Mouse (Mus musculus) urinary bladder, postnatal 10 days (tissue): ENCODE data around the gene Adgrf3.
"Not testable (repeated sequence)": the region's sequence is repeated elsewhere in the genome, so short reads cannot be mapped to it uniquely, and the experiment has no call there.

Experiments
- DNase-seq: peaks from one replicate; pipeline ENCODE4 v3.0.0; 2022; ENCODE audit warnings: low spot score

The Adgrf3 gene

GRCm38 (mm10) chr5:30205493-30205892 lies at the start of gene Adgrf3:
Gene Adgrf3, minus strand, starts transcription at chr5:30205722.
- DNase-seq, result no peak

DNA sequence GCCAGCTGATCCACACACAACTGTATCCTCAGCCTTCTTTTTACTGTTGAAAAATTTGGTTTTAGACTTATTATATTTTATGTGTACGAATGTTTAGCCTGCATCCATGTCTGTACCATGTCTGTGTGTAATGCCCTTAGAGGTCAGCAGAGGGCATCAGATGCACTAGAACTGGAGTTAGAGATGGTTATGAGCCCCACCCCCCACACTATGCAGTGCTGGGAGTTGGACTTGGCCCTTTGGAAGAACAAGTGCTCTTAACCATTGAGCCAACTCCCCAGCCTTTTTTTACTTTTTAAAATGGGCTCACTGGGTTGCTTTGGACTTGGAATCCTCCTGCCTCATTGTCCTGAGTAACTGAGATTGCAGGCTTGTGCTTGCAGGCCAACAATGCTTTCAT lies 42.1 kb upstream of the Adgrf3 start:
- DNase-seq, result no peak

DNA sequence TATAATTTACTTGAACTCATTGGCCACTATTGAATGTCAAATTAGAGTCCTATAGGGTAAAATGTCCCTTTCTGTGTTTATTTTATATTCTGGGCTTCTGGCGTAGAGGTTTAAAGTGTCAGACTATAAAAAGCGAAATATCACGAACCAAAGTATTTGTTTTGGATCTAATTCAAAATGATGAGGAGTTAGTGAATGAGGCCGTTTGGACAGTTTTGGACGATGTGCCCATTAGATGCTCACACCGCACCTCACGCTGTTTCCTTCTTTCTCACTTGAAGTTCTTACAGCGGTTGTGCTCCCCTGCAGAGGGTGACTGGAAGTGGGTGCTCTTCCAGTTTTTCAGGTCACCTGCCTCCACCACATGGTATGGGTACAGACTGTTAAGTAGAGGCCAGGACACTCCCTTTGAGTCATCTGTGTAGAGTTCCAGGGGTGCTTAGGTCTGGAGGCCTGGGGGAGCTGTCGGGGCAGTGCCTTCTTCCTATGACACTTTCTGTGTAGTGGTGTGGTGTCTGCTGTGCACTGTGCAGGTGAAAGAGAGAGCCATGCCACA lies 40.4 kb upstream of the Adgrf3 start:
- DNase-seq, result no peak

DNA sequence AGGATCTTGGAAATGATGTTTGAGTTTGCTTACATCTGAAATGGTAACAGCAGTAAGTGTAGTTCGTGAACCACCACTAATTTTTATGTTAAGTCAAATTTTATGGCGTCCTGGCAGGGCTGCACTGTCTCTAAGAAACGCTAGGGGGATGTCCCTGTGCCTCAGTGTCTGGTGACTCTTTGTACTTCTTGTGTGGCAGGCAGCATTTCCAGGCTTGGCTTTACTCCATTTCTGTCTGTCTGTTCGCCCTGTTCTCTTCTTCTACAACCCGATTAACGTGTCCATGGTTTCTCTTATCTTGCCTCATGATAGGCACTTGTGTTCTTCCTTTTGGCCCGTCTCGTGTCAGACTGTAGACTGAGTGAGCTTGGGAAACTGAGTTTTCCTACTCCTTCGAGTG lies 38.2 kb upstream of the Adgrf3 start:
- no peak for DNase-seq

- no peak for DNase-seq
These were observed 36.9 kb upstream of the Adgrf3 start for GRCm38 (mm10) chr5:30242410-30242809.

- no peak for DNase-seq
These were observed 35.0 kb upstream of the Adgrf3 start for GRCm38 (mm10) chr5:30240552-30240951.

DNA sequence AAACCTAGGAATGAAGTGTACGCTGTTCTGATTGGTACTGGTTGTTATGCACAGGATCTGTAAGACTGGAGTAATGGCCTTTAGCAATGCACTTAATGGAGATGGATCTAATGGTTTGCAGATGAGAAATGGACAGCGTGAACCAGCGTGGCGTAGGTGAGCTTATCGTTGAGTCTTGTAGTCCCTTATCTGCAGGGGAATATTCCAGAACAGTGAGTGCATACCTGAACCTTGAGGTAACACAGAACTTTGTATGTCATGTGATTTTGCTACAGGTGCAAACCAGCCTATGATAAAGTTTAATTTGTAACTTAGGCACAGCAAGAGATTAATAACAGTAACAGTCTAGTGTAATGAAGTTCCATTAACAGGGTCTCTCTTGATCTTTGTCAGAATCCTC lies 33.0 kb upstream of the Adgrf3 start:
- no peak for DNase-seq

GRCm38 (mm10) chr5:30235641-30236126 lies 30.2 kb upstream of the Adgrf3 start:
- DNase-seq, result no peak

DNA sequence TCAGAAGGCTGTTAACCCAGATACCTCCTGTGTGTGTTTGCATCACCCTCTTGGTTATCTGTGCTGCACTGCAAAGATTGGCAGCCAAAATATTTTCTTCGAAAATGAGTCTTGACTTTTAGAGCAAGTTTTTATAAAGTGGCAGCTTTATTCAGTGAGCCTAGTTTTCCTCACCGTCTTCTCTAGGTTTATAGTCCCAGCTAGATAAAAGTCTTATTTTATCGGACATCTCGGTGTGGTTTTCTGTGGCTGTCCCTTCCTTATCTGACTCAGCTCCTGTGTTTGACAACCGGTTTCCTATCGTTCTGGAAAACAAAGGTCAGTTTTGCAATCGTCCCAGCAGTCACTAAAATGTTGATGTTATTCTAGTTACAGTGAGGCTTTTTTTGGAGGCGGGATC lies 28.5 kb upstream of the Adgrf3 start:
- no peak for DNase-seq

DNA sequence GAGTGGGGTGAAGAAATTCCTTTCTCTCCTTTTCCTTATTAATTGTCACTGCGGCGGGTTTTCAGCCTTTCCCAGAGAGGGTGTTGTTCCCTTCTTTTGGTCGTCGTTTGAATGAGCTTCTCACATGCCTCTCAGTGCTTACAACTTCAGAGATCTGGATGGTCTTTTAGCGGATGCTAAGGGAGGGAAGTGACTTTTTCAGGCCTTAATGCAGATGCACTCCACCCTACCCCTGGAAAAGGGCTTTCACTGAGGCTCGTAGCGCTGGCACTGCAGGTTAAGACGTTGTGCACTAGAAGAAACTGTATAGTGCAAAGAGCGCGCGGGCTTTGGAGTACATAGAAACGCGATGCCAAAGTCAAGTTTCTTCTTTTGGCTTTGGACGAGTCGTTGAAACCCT lies 27.5 kb upstream of the Adgrf3 start:
- no peak for DNase-seq

DNA sequence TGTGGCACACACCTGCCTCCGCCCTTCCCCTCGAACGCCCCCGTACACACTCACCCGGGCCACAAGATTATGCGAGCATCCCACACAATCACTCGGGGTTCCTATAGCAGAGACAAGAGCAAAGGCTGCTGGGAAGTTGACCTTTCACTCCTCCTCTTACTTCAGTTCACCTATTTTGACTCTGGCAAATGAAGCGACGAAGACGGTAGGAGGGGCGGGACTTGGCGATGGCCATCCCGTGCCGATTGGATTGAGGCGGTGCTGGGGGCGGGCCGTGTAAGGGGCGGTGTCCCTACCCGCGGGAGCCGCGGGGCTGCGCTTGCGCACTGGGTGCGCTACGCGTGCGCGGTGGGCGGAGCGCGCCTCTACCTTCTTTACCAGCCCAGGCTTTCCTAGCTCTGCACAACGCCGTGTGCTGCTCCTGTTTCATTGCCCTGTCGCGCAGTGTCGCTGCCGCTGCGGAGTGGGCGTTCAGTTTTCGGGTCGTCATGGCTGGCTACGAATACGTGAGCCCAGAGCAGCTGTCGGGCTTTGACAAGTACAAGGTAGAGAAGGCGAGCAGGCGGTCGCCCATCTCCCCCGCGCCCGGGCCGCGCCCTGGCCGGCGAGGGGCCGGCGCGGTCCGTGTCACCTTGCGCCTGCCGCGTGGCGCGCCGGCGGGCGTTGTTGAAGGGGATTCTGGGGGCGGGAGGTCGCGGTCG lies 26.9 kb upstream of the Adgrf3 start, which contains the start of gene Selenoi:
Gene Selenoi, plus strand, starts transcription at position 311 of the 701 bp plus-strand sequence.
- DNase-seq, result peak; percentile 87

DNA sequence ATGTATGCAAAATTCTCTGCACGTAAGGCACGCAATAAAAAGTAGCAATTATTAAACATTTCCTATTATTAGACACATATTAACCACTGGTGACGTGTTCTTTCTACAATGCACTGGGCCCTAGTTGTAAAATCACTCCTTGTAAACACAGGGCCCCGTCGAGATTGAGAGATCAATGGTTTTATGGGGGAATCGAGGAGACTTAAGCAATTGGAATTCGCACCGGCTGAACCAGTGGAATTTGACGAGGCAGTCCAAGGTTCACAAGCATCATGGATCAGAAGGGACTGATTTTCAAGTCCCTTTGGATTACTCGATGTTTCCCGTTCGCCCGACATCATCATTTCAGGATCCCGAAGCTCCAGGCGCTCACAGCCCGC lies 26.4 kb upstream of the Adgrf3 start:
- no peak for DNase-seq

DNA sequence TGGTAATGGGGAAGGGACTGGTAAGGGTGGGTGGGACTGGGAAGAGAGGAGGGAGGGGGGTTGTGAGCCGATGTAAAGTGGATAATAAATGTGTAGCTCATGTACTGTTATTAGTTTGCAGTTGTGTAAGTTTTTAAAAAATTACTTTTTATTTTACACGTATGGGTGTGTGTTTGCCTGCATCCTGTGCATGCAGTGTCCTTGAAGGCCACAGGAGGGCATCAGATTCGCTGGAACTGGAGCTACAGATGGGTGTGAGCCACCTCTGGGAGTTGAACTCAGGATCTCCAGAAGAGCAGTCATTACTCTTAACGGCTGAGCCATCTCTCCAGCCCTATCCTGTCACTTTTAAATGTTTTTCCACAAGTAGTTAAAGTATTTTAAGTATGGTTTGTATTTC lies 25.4 kb upstream of the Adgrf3 start:
- DNase-seq, result no peak

DNA sequence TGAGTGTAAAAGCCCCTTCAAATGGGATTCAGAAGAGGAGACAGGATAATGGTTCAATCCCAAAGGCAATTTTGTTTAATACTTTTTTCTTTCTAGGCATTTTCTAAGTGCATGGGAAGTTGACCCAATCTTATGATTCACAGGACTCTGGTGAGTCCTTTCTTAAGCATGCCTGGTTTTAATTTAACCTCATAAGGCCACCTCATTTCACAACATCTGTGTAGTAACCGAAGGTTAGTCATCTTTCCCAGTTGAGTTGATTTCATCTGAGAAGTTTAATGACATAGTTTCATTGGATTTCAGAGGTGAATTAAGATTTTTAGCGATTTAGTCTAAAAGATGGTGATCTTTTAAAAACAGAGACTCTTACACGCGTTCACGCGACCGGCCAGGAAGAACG lies 17.2 kb upstream of the Adgrf3 start:
- DNase-seq, result no peak

GRCm38 (mm10) chr5:30220666-30221065 lies 15.1 kb upstream of the Adgrf3 start:
- no peak for DNase-seq

- DNase-seq, result no peak
These were observed 14.2 kb upstream of the Adgrf3 start for GRCm38 (mm10) chr5:30219715-30220114.

GRCm38 (mm10) chr5:30215970-30216369 lies 10.4 kb upstream of the Adgrf3 start:
- no peak for DNase-seq

GRCm38 (mm10) chr5:30214889-30215288 lies 9.4 kb upstream of the Adgrf3 start:
- DNase-seq, result no peak

- not testable (repeated sequence) for DNase-seq
These were observed 5.2 kb upstream of the Adgrf3 start for GRCm38 (mm10) chr5:30210758-30211157.

GRCm38 (mm10) chr5:30207276-30207675 lies 1.8 kb upstream of the Adgrf3 start:
- DNase-seq, result no peak

- no peak for DNase-seq
These were observed 488 bp downstream of the Adgrf3 start for GRCm38 (mm10) chr5:30205034-30205433.

DNA sequence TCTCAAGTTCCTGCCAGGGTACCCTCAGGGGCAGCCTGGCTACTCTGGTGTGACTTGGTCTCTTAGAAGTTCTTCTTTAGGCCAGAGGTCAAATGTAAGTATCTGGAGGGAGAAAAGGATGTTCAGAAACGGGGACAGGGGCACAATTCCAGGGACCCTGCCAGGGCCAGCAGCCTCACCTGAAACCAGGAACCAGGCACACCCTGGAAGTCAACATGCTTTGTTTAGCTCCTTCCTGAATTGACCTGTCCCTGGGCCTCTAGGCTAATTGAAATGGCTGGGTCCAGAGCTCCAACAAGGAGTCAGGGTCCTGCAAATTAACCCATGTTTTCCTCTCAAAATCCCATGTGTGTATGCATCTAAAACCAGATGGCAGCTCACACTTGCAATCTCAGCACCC lies 1.1 kb downstream of the Adgrf3 start:
- no peak for DNase-seq

DNA sequence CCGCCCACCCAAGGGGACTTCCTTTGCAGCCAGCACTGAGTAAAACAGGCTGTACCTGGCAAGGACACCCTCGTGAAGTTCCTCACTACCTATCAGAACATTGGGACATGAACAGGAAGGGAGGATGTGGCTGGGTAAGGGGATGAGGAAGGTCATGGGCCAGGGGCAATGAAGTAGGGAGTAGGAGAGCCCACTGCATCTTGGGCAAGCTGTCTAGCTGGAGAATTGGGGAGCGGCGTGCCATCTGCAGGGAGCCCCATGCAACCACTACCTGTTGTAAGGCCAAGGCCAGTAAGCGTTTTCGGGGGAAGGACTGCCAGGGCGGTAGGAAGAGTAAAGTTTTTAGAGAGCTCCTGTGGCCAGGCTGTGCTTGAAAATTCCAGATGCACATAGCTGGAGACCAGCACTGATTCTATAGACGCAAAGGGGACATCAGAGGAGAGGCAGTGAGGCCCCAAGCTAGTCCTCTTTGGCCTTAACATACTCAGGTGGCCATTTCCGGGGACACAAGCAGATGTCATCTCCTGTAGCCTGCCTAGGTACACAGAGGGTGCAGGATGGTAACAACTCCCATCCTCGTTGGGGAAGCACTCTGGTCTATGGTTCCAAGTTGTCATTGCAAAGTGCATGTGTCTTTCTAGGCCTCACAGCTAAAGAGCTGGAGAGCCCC lies 2.2 kb downstream of the Adgrf3 start:
- DNase-seq, result no peak
